Mouse (Mus musculus): ENCODE measurements at regions not wholly inside any gene's neighbourhood (a gene's known extent, or its start where the extent isn't known, plus 50 kb on each side); places are given as distances from the start of the nearest gene placed in this dataset.

DNA sequence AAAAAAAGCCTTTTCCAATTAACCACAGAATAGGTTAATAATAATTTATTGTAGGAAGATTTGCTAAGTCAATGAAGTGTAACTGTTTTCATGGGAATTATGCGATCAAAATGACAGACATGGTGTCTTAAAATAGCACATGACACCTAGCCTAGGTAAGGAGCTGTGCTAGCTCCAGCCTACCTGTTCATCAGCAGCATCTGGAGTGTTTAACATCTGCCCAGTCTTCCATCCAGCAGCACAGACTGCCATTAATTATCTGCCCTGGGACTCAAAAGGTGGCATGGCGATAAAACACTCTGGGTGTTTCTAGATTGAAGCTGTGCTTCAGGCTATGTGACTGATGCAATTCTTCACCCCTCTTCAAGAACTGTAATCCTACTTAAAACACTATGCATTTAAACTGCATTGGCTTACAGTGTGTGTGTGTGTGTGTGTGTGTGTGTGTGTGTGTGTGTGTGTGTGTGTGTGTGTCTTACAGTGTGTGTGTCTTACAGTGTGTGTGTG is 296.4 kb downstream of the Rnd3 start:
- TF ChIP-seq CTCF (IDR thresholded peaks at IDR 0.05; ENCODE audit: borderline replicate concordance, insufficient read depth, low read length) (no peak), POLR2A (IDR thresholded peaks at IDR 0.05; ENCODE audit: low read depth, low read length) (no peak)
